Mouse (Mus musculus) gastrocnemius, adult 18-20 months (tissue): ENCODE results near the gene Tmprss2. TPM values are rescaled to one million over a fixed set of nuclear protein-coding genes. Genes with fewer than 3 reads are reported as not detected.
"Not testable (repeated sequence)": the region's sequence is repeated elsewhere in the genome, so short reads cannot be mapped to it uniquely, and the experiment has no call there.

Experiments
- DNase-seq: peaks from one replicate; pipeline ENCODE4 v3.0.0; 2021; ENCODE audit warnings: low spot score
- total RNA-seq, 2 experiments: library from RNA; stranded (reverse); gene quantifications; 2 replicates each; pipeline ENCODE4 v1.2.3; 2021

The Tmprss2 gene
- total RNA-seq, 2 experiments from 2014 or later = 0.07 TPM; not detected in 1

GRCm38 (mm10) chr16:97593057-97593456 is 17.9 kb downstream of the Tmprss2 start:
- DNase-seq = peak; percentile 63

DNA sequence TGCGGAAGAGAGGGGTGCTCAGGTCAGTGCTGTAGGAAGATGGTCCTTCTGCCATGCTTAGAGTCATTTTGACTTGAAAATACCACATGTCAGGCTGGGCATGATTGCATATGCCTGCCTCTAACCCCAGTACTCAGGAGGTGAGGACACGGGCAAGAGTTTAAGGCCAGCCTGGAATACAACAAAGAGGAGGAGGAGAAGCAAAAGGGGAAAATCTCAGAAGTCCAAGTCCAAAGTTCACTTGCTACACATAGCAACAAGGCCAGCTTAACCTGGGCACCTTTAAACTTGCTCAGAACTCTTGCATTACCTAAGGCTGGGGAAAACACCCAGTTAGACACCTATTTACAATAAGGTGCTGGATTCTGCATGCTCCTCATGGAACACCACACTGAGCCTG is 19.5 kb downstream of the Tmprss2 start:
- DNase-seq = no peak

GRCm38 (mm10) chr16:97582876-97583275 is 28.1 kb downstream of the Tmprss2 start:
- not testable (repeated sequence) for DNase-seq

GRCm38 (mm10) chr16:97569426-97569825 is 41.6 kb downstream of the Tmprss2 start:
- peak; percentile 8 for DNase-seq

- peak; percentile 45 for DNase-seq
These were observed 42.3 kb downstream of the Tmprss2 start for GRCm38 (mm10) chr16:97568662-97569061.

GRCm38 (mm10) chr16:97544340-97544739 is 66.7 kb downstream of the Tmprss2 start:
- DNase-seq = no peak

GRCm38 (mm10) chr16:97536859-97537258 is 74.1 kb downstream of the Tmprss2 start:
- DNase-seq = no peak

DNA sequence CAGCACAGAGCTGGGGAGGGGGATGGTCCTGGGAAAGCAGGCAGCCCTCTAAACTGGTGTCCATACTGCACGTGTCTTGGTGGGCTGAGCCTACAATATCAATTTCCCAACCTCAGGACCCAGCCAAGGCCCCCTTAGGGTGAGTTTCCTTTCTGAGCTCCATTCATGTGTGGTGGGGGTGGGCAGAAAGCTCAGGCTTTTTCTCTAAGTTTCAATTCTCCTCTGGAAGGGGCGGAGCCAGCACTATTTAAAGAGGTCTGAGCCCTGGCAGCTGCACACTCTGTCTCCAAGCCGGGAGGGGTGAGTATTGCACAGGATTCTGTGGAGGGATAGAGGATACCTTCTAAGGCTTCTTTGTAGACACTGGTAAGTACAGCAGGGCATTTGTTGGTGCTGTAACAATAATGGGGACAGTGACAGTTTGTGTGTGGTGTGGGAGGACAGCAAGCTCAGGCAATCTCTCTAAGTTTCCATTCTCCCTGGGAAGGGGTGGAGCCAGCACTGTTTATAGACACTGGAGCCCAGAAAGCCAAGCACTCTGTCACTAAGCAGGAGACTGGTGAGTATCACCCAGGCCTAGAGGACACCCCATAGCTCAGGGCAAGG is 75.1 kb downstream of the Tmprss2 start:
- DNase-seq = peak; percentile 64

- DNase-seq = peak; percentile 56
These were observed 76.0 kb downstream of the Tmprss2 start for GRCm38 (mm10) chr16:97534876-97535461.

DNA sequence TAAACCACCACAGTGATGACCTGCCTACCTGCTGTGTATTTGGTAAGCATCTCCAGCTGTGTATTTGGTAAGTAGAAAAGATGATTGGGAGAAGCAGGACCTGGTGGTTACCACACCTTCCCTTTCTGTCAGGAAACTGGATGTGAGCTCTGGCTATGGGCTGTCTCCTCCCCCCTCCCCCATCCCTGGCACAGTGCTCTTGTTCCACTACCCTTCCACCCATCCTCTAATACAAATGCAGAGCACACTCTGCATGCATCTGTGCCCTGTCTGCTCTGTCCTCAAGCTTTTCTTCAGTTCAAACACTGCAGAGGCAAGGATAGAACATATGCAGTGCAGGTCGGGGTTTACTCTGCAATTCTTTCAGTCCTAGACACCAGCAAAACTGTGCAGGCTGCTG is 76.5 kb downstream of the Tmprss2 start:
- no peak for DNase-seq

GRCm38 (mm10) chr16:97533751-97534150 is 77.2 kb downstream of the Tmprss2 start:
- DNase-seq = no peak

- DNase-seq = no peak
These were observed 77.9 kb downstream of the Tmprss2 start for GRCm38 (mm10) chr16:97533126-97533525.

DNA sequence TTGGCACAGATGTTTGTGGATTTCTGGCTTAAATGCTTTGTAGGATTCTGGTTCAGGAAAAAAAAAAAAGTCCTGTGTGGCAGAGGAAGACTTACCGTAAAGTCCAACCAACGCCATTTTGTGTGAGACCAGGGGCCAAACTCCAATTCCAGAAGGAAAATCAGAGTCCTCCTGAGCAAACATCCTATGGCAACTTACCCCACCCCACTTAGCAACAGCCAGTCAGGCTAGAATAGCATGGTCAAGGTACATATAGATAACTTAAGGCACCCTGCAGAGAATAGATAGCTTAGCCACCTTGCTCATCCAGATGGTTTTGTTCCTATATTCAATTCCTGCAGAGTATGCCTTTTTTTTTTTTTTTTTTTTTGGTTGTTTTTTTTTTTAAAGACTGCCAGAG is 81.8 kb downstream of the Tmprss2 start:
- no peak for DNase-seq

DNA sequence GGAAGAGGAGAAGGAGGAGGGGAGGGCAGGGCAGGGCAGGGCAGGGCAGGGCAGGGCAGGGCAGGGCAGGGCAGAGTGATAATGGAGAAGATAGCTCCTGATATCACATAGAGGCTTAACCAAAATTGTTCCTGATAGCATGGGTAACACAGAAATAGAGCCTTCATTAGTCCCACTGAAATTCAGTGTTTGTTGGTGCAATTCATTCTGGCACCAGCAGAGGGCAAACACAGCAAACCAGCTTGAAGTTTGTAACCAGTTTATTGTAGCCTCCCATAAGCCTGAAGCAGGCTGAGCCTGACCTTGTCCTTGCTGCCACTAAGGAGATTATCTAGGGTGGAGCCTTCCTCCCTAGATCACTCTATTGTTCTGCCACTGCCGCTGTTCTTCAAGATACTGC is 88.0 kb downstream of the Tmprss2 start:
- DNase-seq = peak; percentile 49

- DNase-seq = no peak
These were observed 89.0 kb downstream of the Tmprss2 start for GRCm38 (mm10) chr16:97521983-97522382.

DNA sequence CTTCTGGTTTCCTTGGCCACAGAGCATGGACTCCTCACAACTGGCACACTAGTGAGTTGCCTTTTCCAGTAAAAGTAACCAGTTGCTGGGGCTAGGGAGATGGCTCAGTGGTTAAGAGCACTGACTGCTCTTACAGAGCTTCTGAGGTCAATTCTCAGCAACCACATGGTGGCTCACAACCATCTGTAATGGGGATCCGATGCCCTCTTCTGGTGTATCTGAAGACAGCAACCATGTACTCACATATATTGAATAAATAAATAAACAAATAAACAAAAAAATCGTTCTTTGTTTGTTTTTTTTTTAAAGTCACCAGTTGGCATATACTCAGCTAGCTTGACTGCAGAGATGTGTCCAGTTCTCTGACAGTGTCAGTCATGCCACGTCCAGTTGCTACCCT is 94.7 kb downstream of the Tmprss2 start:
- no peak for DNase-seq

Other genes starting within 250 kb of the Tmprss2 start
- under 1 TPM; 0.23 to 0.88 TPM for gene Mx1, start 148.3 kb downstream of the Tmprss2 start, total RNA-seq
- gene Fam3b, start 96.4 kb downstream of the Tmprss2 start, total RNA-seq = not detected
- gene Ripk4, start 152.6 kb upstream of the Tmprss2 start, total RNA-seq = not detected
- gene Prdm15, start 240.7 kb upstream of the Tmprss2 start, total RNA-seq = 1 to 10 TPM; 6.4 to 7.4 TPM